Mouse (Mus musculus) E14TG2a.4 (cell line): ENCODE results near the gene Gm45208.

ENCODE experiments used
- CTCF ChIP-seq: conservative IDR thresholded peaks from 2 replicates; pipeline ENCODE4 v1.5.1; 2014; ENCODE audit warnings: low read length
- NANOG ChIP-seq: IDR thresholded peaks from 2 replicates; pipeline ENCODE4 v1.6.1; 2014; ENCODE audit warnings: borderline replicate concordance, low read length, mixed read lengths
- POU5F1 ChIP-seq: IDR thresholded peaks from 2 replicates; pipeline ENCODE4 v1.6.1; 2014; ENCODE audit warnings: low read length, borderline replicate concordance

GRCm38 (mm10) chrX:7733571-7734156, 11.6 kb downstream of the Gm45208 start:
- peak; percentile 33 for TF ChIP-seq CTCF
- TF ChIP-seq POU5F1: no peak
- TF ChIP-seq NANOG: no peak
